Mouse (Mus musculus) liver, embryonic 14.5 days (tissue): ENCODE measurements around the gene Ccdc191. TPM values are rescaled to one million over a fixed set of nuclear protein-coding genes. Genes with fewer than 3 reads are reported as not detected.
A peak's percentile ranks its signal among the peaks of the same experiment; 100 is the strongest.

Experiments used
- ATAC-seq: fragments of 200-750 bp; cut with Nextera tagmentation; 2 replicates; pipeline ENCODE4 v1.8.0; 2017; ENCODE audit warnings: moderate number of reproducible peaks, mild to moderate bottlenecking, moderate library complexity; ENCODE audit not compliant: insufficient read depth
- DNase-seq, 3 experiments: peaks; one replicate each; pipeline ENCODE4 v3.0.0-alpha.2; 2012 to 2013; ENCODE audit warnings: low read depth in 3 of 3, low spot score in 3 of 3
- H3K27ac ChIP-seq: fragments of 300-500 bp; sonication (generic); 2 replicates; pipeline ENCODE4 v1.5.1; 2014; ENCODE audit warnings: moderate library complexity, mild to moderate bottlenecking, control low read depth, inconsistent platforms
- H3K27me3 ChIP-seq: fragments of 300-500 bp; sonication (generic); 2 replicates; pipeline ENCODE4 v1.6.1; 2014; ENCODE audit warnings: mild to moderate bottlenecking, low read length, moderate library complexity; ENCODE audit not compliant: control insufficient read depth, insufficient read depth
- H3K36me3 ChIP-seq: fragments of 300-500 bp; sonication (generic); replicated peaks from 2 replicates; pipeline ENCODE4 v1.6.1; 2014; ENCODE audit warnings: low read depth; ENCODE audit not compliant: control insufficient read depth, insufficient read depth
- H3K4me1 ChIP-seq, 2 experiments: fragments of 200-500 bp in 1 of 2; fragments of 300-500 bp in 1 of 2; sonication (generic) in 1 of 2; replicated peaks; 2 replicates each; pipeline ENCODE4 v1.6.1; 2012 to 2014; ENCODE audit warnings: antibody characterized with exemption in 1 of 2, inconsistent platforms in 1 of 2, low read length in 1 of 2; ENCODE audit not compliant: control insufficient read depth in 2 of 2, insufficient read depth in 2 of 2
- H3K4me2 ChIP-seq: fragments of 300-500 bp; sonication (generic); 2 replicates; pipeline ENCODE4 v1.6.1; 2014; ENCODE audit warnings: low read depth, mild to moderate bottlenecking, control low read depth, moderate library complexity
- H3K4me3 ChIP-seq, 2 experiments: fragments of 200-500 bp in 1 of 2; fragments of 300-500 bp in 1 of 2; sonication (generic) in 1 of 2; 2 replicates each; pipeline ENCODE4 v1.5.1; 2012 to 2014; ENCODE audit warnings: low read depth in 2 of 2, low read length in 2 of 2, mild to moderate bottlenecking in 2 of 2, control low read depth in 1 of 2, inconsistent platforms in 1 of 2, moderate library complexity in 1 of 2; ENCODE audit not compliant: insufficient read depth in 1 of 2
- H3K9ac ChIP-seq: fragments of 300-500 bp; sonication (generic); replicated peaks from 2 replicates; pipeline ENCODE4 v1.6.1; 2014; ENCODE audit warnings: mild to moderate bottlenecking, control low read depth, moderate library complexity
- H3K9me3 ChIP-seq: fragments of 300-500 bp; sonication (generic); 2 replicates; pipeline ENCODE4 v1.6.1; 2016; ENCODE audit warnings: low read length, mixed read lengths; ENCODE audit not compliant: control insufficient read depth
- CTCF ChIP-seq: IDR thresholded peaks from 2 replicates; pipeline ENCODE4 v1.5.1; 2016; ENCODE audit warnings: antibody characterized with exemption, low read depth, control low read depth
- EP300 ChIP-seq: IDR thresholded peaks from 2 replicates; pipeline ENCODE4 v1.6.1; 2016; ENCODE audit warnings: antibody characterized with exemption, low read depth
- WGBS: fragments of 180-500 bp; shearing (Covaris S2); extraction: QIAGEN DNeasy Blood & Tissue Kit; methylation state at CpG from one replicate; pipeline ENCODE4 v1.1.7; 2014; ENCODE audit not compliant: insufficient replicate concordance; 5-methylcytosine and 5-hydroxymethylcytosine counted together
- polyA plus RNA-seq, 2 experiments: library from polyadenylated mRNA; depleted of rRNA in 1 of 2; stranded (reverse) in 1 of 2; unstranded in 1 of 2; fragments of >200 nt; fragmentation: Nextera tagmentation in 1 of 2; extraction: Ambion mirVana in 1 of 2; gene quantifications; 2 replicates each; pipeline versions ENCODE4 v1.2.1 to v1.2.3; 2012 to 2014

Gene Ccdc191
- polyA plus RNA-seq, 2 experiments: 0.92 to 1.8 TPM

GRCm38 (mm10) chr16:43869805-43870204 is 19.8 kb upstream of the Ccdc191 start:
- Histone ChIP-seq H3K9me3 (no peaks in the 10 kb centered on the region), H3K9ac (no peak overlapping the region), H3K4me3 (no peak overlapping the region), H3K4me2 (no peak overlapping the region), H3K4me1 (no peaks in the 10 kb centered on the region), H3K27me3 (no peaks in the 10 kb centered on the region), H3K36me3 (peaks cover 10% of the 10 kb centered on the region), H3K27ac (no peak overlapping the region)
- ATAC-seq: no peak
- DNase-seq: no peak
- TF ChIP-seq CTCF: no peak

- Histone ChIP-seq H3K27ac (no peak overlapping the region), H3K36me3 (peaks cover 12% of the 10 kb centered on the region), H3K4me1 (no peaks in the 10 kb centered on the region), H3K9ac (no peak overlapping the region), H3K27me3 (no peaks in the 10 kb centered on the region), H3K4me3 (no peak overlapping the region), H3K9me3 (no peaks in the 10 kb centered on the region), H3K4me2 (no peak overlapping the region)
- DNase-seq (no peak), ATAC-seq (no peak)
- TF ChIP-seq CTCF (no peak), EP300 (no peak)
- WGBS: 87% methylated on average over 7 of the region's 7 CpGs
Observed at GRCm38 (mm10) chr16:43871419-43871818, 18.2 kb upstream of the Ccdc191 start.

GRCm38 (mm10) chr16:43879769-43880168 is 9.8 kb upstream of the Ccdc191 start:
- Histone ChIP-seq H3K9me3 (no peaks in the 10 kb centered on the region), H3K4me3 (no peak overlapping the region), H3K9ac (no peak overlapping the region), H3K4me1 (no peaks in the 10 kb centered on the region), H3K36me3 (peaks cover 3% of the 10 kb centered on the region; the same call in 1 of the 2 replicates), H3K27ac (no peak overlapping the region), H3K4me2 (no peak overlapping the region), H3K27me3 (no peaks in the 10 kb centered on the region)
- no peak for TF ChIP-seq EP300
- no peak for TF ChIP-seq CTCF
- DNase-seq (no peak), ATAC-seq (no peak)
- 69% methylated on average over 6 of the region's 6 CpGs for WGBS

- no peak for TF ChIP-seq EP300
- no peak for TF ChIP-seq CTCF
- 40% methylated on average over 3 of the region's 3 CpGs for WGBS
- no peaks in the 10 kb centered on the region for H3K36me3 ChIP-seq
- no peak overlapping the region for H3K27ac ChIP-seq
- no peaks in the 10 kb centered on the region for H3K9me3 ChIP-seq
- no peak overlapping the region for H3K4me2 ChIP-seq
- no peaks in the 10 kb centered on the region for H3K27me3 ChIP-seq
- DNase-seq (no peak), ATAC-seq (no peak)
- no peaks in the 10 kb centered on the region for H3K4me1 ChIP-seq
- no peak overlapping the region for H3K9ac ChIP-seq
- no peak overlapping the region for H3K4me3 ChIP-seq
Observed at GRCm38 (mm10) chr16:43881636-43882035, 8.0 kb upstream of the Ccdc191 start.

- DNase-seq: no peak
- no peak overlapping the region for H3K27ac ChIP-seq
- 69% methylated on average over 2 of the region's 2 CpGs for WGBS
- no peak overlapping the region for H3K4me2 ChIP-seq
- no peaks in the 10 kb centered on the region for H3K9me3 ChIP-seq
- H3K27me3 ChIP-seq: no peaks in the 10 kb centered on the region
- TF ChIP-seq EP300: no peak
- TF ChIP-seq CTCF: no peak
- H3K36me3 ChIP-seq: no peaks in the 10 kb centered on the region
- ATAC-seq: no peak
- no peak overlapping the region for H3K4me3 ChIP-seq
- no peaks in the 10 kb centered on the region for H3K4me1 ChIP-seq
- no peak overlapping the region for H3K9ac ChIP-seq
Observed at GRCm38 (mm10) chr16:43882329-43882728, 7.3 kb upstream of the Ccdc191 start.

GRCm38 (mm10) chr16:43890005-43890336 is 371 bp downstream of the Ccdc191 start:
- Histone ChIP-seq H3K27me3 (no peaks in the 10 kb centered on the region), H3K4me3 (peak overlapping the region; percentile 83 to 94), H3K4me2 (peak overlapping the region; percentile 92), H3K9ac (peak overlapping the region; percentile 79), H3K27ac (peak overlapping the region; percentile 11), H3K4me1 (peaks cover 8% of the 10 kb centered on the region in 2 experiments), H3K9me3 (no peaks in the 10 kb centered on the region), H3K36me3 (no peaks in the 10 kb centered on the region)
- WGBS: 0% methylated on average over 9 of the region's 9 CpGs
- DNase-seq: no peak
- peak; percentile 87 for ATAC-seq
- no peak for TF ChIP-seq EP300
- TF ChIP-seq CTCF: peak; percentile 73
